Mouse (Mus musculus): ENCODE results near the gene Tnfrsf9.

DNA sequence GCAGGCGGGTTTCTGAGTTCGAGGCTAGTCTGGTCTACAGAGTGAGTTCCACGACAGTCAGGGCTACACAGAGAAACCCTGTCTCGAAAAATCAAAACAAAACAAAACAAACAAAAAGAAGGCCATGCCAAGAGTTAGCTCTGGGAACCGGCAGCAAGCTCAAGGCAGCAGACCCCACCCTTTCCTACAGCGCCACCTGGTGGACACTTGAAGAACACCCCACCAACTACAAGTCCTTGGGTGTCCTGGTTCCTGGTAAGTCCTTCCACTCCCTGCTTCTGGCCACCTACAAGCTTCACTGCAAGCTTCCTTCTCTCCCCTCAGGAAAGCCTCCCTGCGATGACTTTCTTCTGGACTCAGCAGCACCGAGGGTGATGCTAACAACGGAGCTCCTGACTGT is 12.7 kb upstream of the Tnfrsf9 start:
- TF ChIP-seq CTCF (IDR thresholded peaks at IDR 0.05; ENCODE audit: insufficient read depth, low read length) (peak; percentile 90), POLR2A (IDR thresholded peaks at IDR 0.05; ENCODE audit: borderline replicate concordance, extremely low read depth, low read depth, low read length) (no peak)

Data from lung, adult 2 months (tissue).